Mouse (Mus musculus): ENCODE data around the gene Ebf3.

Ebf3 gene

GRCm38 (mm10) chr7:137311341-137312110 is 2.7 kb downstream of the Ebf3 start:
- no peak for DNase-seq

GRCm38 (mm10) chr7:137310876-137311275 is 3.4 kb downstream of the Ebf3 start:
- no peak for DNase-seq

- peak; percentile 58 for DNase-seq
These were observed 4.0 kb downstream of the Ebf3 start for GRCm38 (mm10) chr7:137310091-137310761.

GRCm38 (mm10) chr7:137309071-137310066 is 4.9 kb downstream of the Ebf3 start:
- DNase-seq: peak; percentile 54

- no peak for DNase-seq
These were observed 5.9 kb downstream of the Ebf3 start for GRCm38 (mm10) chr7:137308061-137309060.

GRCm38 (mm10) chr7:137307131-137307530 is 7.1 kb downstream of the Ebf3 start:
- no peak for DNase-seq

- no peak for DNase-seq
These were observed 8.1 kb downstream of the Ebf3 start for GRCm38 (mm10) chr7:137306127-137306526.

- no peak for DNase-seq
These were observed 10.5 kb downstream of the Ebf3 start for GRCm38 (mm10) chr7:137303776-137304171.

GRCm38 (mm10) chr7:137302961-137303775 is 11.1 kb downstream of the Ebf3 start:
- no peak for DNase-seq

- DNase-seq: no peak
These were observed 12.1 kb downstream of the Ebf3 start for GRCm38 (mm10) chr7:137302161-137302560.

GRCm38 (mm10) chr7:137301329-137301751 is 12.9 kb downstream of the Ebf3 start:
- peak; percentile 49 for DNase-seq

- DNase-seq: no peak
These were observed 13.4 kb downstream of the Ebf3 start for GRCm38 (mm10) chr7:137300826-137301225.

GRCm38 (mm10) chr7:137300169-137300568 is 14.1 kb downstream of the Ebf3 start:
- no peak for DNase-seq

GRCm38 (mm10) chr7:137297594-137298381 is 16.5 kb downstream of the Ebf3 start:
- no peak for DNase-seq

- no peak for DNase-seq
These were observed 17.1 kb downstream of the Ebf3 start for GRCm38 (mm10) chr7:137297131-137297530.

GRCm38 (mm10) chr7:137295612-137296011 is 18.6 kb downstream of the Ebf3 start:
- no peak for DNase-seq

GRCm38 (mm10) chr7:137294446-137294845 is 19.8 kb downstream of the Ebf3 start:
- DNase-seq: no peak

- DNase-seq: no peak
These were observed 24.8 kb downstream of the Ebf3 start for GRCm38 (mm10) chr7:137289290-137289957.

- DNase-seq: no peak
These were observed 36.1 kb downstream of the Ebf3 start for GRCm38 (mm10) chr7:137278171-137278570.
